Mouse (Mus musculus) cerebellum, postnatal 10 days (tissue): ENCODE measurements at regions not wholly inside any gene's neighbourhood (a gene's known extent, or its start where the extent isn't known, plus 50 kb on each side); places are given as distances from the start of the nearest gene placed in this dataset.

ENCODE experiments used
- DNase-seq, 2 experiments: peaks; one replicate each; pipeline ENCODE4 v3.0.0; 2021; ENCODE audit warnings: mixed read lengths in 2 of 2

GRCm38 (mm10) chr15:5414401-5414800, 170.4 kb upstream of the Ptger4 start:
- DNase-seq = no peak

- DNase-seq = no peak
These were observed 172.0 kb upstream of the Ptger4 start for GRCm38 (mm10) chr15:5416031-5416430.

- DNase-seq = no peak
These were observed 182.7 kb upstream of the Ptger4 start for GRCm38 (mm10) chr15:5426641-5427040.

GRCm38 (mm10) chr15:5427319-5428048, 183.5 kb upstream of the Ptger4 start:
- DNase-seq = no peak

- DNase-seq = no peak
These were observed 188.0 kb upstream of the Ptger4 start for GRCm38 (mm10) chr15:5432018-5432417.

GRCm38 (mm10) chr15:5437020-5437419, 193.0 kb upstream of the Ptger4 start:
- DNase-seq = no peak

GRCm38 (mm10) chr15:5446040-5446755, 202.2 kb upstream of the Ptger4 start:
- DNase-seq = no peak

GRCm38 (mm10) chr15:5446756-5447314, 202.8 kb upstream of the Ptger4 start:
- DNase-seq = no peak

- DNase-seq = no peak
These were observed 203.9 kb upstream of the Ptger4 start for GRCm38 (mm10) chr15:5447707-5448496.

- DNase-seq = no peak
These were observed 215.1 kb upstream of the Ptger4 start for GRCm38 (mm10) chr15:5459083-5459482.

- no peak for DNase-seq
These were observed 215.6 kb upstream of the Ptger4 start for GRCm38 (mm10) chr15:5459580-5459979.

- DNase-seq = no peak
These were observed 218.7 kb upstream of the Ptger4 start for GRCm38 (mm10) chr15:5462651-5463050.

- no peak for DNase-seq
These were observed 220.7 kb upstream of the Ptger4 start for GRCm38 (mm10) chr15:5464732-5465131.

- DNase-seq = no peak
These were observed 224.6 kb upstream of the Ptger4 start for GRCm38 (mm10) chr15:5468535-5469073.

- DNase-seq = no peak
These were observed 231.5 kb upstream of the Ptger4 start for GRCm38 (mm10) chr15:5475389-5475995.

GRCm38 (mm10) chr15:5493286-5493685, 249.3 kb upstream of the Ptger4 start:
- no peak for DNase-seq

- DNase-seq = no peak
These were observed 251.3 kb upstream of the Ptger4 start for GRCm38 (mm10) chr15:5495187-5495849.

- DNase-seq = no peak
These were observed 252.0 kb upstream of the Ptger4 start for GRCm38 (mm10) chr15:5495954-5496353.

GRCm38 (mm10) chr15:5504502-5504901, 260.5 kb upstream of the Ptger4 start:
- no peak for DNase-seq

- no peak for DNase-seq
These were observed 263.0 kb upstream of the Ptger4 start for GRCm38 (mm10) chr15:5506848-5507544.

GRCm38 (mm10) chr15:5507545-5507913, 263.5 kb upstream of the Ptger4 start:
- DNase-seq = no peak
